Mouse (Mus musculus) splenic B cell, adult 2 months (primary cell): ENCODE results near the gene Tox2.
A peak's percentile ranks its signal among the peaks of the same experiment; 100 is the strongest.

ENCODE experiments used
- DNase-seq: peaks from one replicate; pipeline ENCODE4 v3.0.0-alpha.2; 2011; ENCODE audit warnings: low read depth, low spot score
- H3K27me3 ChIP-seq: 2 replicates; pipeline ENCODE4 v1.6.1; 2012; ENCODE audit warnings: mild to moderate bottlenecking, low read length, moderate library complexity, mixed read lengths; ENCODE audit not compliant: control insufficient read depth, poor library complexity, insufficient read depth, severe bottlenecking
- H3K36me3 ChIP-seq: 2 replicates; pipeline ENCODE4 v1.6.1; 2012; ENCODE audit warnings: mild to moderate bottlenecking, low read length, moderate library complexity, mixed read lengths; ENCODE audit not compliant: control insufficient read depth, poor library complexity, insufficient read depth, severe bottlenecking

Tox2 gene

DNA sequence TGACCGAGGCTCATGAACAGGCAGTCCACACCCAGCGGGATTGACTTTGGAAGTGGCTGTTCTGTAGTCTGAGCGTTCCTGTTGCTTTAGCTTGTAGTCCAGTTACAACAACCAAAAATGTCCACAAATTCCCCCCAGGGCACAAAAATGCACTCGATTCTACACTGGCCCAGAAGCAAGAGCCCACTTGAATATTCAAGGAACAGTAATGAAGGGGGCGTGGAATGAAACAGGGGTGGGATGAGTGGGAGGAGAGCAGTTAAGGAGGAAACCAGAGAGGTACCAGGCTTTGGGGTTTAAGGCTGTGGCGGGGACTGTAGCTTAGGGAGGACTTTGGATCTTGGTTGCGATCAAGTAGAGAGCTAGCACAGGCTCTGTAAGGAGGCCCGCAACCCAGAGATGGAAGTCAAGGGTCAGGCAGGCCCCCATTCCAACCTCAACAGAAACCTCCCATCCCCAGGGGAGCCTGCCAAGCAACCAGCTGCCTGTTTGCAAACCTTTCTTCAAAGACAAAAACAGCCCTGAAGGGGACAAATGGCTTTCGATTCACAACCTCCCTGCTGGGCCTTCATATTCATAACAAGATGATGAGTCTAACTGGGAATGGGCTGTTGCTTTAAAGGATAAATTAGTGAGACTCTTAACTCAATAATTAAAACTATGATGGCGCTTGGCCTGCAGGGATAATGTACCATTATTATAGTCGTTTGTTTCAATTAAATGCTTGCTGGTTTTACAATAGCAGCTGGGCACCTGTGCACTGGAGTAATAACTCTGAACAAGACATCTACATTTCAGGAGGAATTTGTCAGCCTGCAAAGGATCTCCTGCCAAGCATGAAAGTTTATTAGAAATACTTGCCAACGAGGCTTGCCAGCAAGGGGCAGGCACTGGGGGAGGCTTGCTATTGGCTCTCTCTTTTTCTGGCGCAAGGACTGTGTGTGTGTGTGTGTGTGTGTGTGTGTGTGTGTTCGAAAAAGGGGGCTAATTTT lies 97.4 kb downstream of the Tox2 start:
- H3K27me3 ChIP-seq, result no peaks in the 10 kb centered on the region
- H3K36me3 ChIP-seq, result no peaks in the 10 kb centered on the region
- DNase-seq, result no peak

DNA sequence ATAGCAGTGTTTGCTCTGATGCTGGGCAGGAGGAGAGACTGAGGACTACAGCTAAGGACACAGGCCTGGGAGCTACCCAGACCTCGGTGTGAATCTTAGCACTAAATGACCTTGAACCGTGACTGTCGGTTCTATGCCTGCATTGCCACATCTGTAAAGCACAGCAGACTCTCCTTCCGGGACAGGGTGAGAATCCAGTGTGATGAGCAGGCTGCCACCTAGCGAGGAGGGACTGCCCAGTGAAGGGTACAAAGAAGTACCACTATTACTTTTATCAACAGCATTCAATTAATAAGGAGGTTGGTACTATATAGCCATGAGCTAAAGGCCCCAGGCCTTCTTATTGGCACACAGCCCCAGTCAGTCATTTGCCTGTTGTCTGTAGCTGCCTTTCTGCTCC lies 98.7 kb downstream of the Tox2 start:
- no peak for DNase-seq
- Histone ChIP-seq H3K36me3 (no peaks in the 10 kb centered on the region), H3K27me3 (no peaks in the 10 kb centered on the region)

DNA sequence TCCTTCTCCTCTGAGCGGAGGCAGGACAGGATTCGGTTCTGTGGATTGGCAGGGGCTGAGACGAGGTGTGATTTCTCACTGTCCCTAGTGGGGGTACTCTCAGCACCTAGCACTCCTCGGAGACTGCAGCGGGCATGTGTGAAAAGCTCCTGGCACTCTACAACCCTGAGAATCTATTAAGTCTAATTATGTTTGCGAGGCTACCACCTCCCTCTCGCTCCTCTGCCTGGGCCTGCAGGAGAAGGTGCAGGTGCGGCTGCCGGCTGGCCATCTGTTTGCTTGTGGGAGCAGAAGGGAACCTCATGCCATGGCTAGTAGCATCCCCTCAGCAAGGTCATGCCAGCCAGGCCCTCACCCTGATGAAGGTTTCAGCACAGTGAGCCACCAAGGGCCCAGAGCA lies 100.1 kb downstream of the Tox2 start:
- no peaks in the 10 kb centered on the region for H3K27me3 ChIP-seq
- DNase-seq, result no peak
- H3K36me3 ChIP-seq, result no peaks in the 10 kb centered on the region

DNA sequence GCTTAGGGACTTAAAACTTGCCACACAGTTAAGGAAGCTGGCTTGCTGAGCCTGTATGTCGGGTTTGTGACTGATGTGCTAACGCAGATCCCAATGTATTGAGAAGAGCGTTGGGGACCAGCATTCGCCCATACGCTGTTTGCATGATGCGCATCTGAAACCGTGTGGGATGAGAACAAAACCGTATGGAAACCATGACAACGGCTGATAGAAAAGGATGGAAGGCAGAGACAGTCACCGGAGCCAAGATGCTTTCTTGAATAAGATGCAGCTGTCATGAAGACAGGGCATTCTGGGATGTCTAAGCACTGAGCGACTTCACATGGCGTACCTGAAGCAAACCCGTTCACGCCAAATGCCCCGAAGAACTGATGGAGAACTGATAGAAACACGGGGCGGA lies 106.5 kb downstream of the Tox2 start:
- DNase-seq, result no peak
- Histone ChIP-seq H3K27me3 (no peaks in the 10 kb centered on the region), H3K36me3 (no peaks in the 10 kb centered on the region)

DNA sequence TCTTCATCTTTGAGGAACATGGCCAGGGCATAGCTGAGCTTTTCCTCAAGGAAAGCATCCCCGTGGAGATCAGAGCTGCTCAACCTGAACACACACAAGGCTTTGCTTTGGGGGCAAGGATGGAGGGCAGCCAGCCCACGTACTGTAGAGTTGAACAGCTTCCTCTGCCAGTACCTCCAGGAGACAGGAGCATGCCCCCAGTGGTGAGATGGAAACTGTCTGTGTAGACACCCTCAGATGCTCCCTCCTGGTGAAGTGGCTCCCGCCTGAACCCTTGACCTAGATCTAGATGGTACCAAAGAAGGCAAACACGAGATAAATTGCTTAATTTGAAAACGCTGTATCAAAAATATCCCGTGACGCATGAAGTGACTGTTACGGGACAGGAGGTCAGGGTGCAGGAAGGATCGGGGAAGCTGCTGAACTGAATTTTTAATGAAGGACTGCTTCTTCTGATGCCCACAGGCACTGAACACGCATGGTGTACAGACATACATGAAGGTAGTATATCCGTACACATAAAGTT lies 107.3 kb downstream of the Tox2 start:
- H3K36me3 ChIP-seq, result no peaks in the 10 kb centered on the region
- DNase-seq, result no peak
- H3K27me3 ChIP-seq, result no peaks in the 10 kb centered on the region

DNA sequence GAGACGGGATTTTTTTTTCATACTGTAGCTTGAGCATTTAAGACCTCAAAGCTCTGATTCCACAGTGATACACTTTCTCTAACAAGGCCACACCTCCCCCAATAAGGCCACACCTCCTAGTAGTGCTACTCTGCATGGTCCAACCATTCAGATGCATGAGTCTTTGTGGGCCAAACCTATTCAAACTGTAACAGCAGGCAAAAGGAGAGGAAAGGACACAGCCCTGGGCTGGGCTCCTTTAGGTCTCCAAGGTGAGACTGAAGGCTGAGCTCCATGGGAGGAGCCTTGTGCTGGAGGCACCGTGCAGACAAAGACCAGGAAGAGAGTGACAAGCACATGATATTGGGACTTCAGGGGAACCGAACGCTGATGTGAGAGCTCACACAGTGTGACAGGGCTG lies 114.4 kb downstream of the Tox2 start:
- no peaks in the 10 kb centered on the region for H3K27me3 ChIP-seq
- no peak for DNase-seq
- no peaks in the 10 kb centered on the region for H3K36me3 ChIP-seq

DNA sequence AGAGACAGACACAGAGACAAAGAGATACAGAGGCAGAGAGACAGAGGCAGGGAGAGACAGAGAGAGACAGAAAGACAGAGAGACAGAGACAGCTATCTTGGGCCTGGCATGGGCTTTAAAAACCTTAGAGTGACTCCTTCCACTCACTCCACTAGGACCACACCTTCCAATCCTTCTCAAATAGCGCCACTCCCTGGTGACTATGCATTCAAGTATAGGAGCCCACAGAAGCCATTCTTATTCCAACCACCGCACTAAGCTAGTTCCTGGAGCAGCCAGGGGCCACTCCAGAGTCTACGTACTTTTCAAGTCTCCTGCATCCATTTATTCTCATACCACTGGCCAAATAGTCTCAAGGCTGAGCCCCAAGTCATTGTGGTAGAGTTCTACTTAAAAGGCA lies 115.9 kb downstream of the Tox2 start:
- DNase-seq, result no peak
- H3K36me3 ChIP-seq, result no peaks in the 10 kb centered on the region
- no peaks in the 10 kb centered on the region for H3K27me3 ChIP-seq

DNA sequence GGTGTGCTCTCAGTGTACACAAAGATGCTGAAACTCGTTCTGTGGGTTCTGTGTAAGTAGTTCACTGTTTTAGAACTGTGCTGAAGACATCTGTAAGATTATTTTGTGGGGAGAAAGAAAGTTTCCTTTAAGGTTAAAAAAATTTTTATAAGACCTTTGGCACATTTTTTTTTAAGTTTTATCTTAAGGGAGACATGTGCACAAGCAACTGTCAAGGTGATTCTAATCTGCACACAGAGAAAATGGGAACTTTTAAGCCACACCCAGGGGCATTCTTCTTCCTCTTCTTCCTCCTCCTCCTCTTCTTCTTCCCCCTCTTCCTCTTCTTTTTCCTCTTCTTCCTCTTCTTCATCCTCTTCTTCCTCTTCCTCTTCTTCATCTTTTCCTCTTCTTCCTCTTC lies 120.2 kb downstream of the Tox2 start:
- Histone ChIP-seq H3K27me3 (no peaks in the 10 kb centered on the region), H3K36me3 (no peaks in the 10 kb centered on the region)
- no peak for DNase-seq

DNA sequence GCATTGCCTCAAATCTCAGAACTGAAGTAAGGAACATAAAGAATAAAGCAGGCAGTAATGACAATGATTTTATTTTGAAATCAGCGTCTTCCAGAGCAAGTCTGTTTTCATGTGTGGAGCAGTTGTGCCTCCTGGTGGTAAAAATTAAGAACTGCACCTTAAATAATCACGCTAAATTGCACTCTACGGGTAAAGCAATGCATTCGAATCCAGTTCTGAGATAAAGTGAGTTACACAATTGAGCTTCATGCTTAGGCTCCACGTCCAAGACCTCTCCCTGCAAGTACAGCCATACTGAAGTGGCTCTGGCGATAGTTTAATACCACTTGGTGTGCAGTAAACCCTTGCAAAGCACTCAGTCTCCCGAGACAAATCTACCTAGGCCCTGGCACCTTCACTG lies 127.8 kb downstream of the Tox2 start:
- no peaks in the 10 kb centered on the region for H3K36me3 ChIP-seq
- no peaks in the 10 kb centered on the region for H3K27me3 ChIP-seq
- DNase-seq, result peak; percentile 47

DNA sequence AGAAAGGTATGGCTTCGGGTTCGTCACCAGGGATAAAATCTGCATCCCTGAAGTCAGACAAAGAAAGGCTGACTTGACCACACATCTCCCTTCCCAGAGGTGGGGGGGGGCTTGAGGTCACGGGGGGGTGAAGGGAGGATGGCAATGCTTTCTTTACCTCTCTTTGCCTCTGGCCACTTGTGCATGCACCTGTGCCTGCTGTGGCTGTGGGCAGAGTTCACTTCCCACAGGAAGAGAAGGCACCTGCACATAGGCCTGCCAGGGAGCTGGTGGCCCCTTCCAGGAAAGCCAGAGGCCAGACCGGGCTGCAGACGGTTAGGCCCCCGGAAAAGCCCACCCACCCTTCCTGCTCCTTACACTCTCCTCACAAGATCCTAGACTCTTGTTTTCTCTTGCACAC lies 128.5 kb downstream of the Tox2 start:
- DNase-seq, result no peak
- H3K27me3 ChIP-seq, result no peaks in the 10 kb centered on the region
- no peaks in the 10 kb centered on the region for H3K36me3 ChIP-seq

DNA sequence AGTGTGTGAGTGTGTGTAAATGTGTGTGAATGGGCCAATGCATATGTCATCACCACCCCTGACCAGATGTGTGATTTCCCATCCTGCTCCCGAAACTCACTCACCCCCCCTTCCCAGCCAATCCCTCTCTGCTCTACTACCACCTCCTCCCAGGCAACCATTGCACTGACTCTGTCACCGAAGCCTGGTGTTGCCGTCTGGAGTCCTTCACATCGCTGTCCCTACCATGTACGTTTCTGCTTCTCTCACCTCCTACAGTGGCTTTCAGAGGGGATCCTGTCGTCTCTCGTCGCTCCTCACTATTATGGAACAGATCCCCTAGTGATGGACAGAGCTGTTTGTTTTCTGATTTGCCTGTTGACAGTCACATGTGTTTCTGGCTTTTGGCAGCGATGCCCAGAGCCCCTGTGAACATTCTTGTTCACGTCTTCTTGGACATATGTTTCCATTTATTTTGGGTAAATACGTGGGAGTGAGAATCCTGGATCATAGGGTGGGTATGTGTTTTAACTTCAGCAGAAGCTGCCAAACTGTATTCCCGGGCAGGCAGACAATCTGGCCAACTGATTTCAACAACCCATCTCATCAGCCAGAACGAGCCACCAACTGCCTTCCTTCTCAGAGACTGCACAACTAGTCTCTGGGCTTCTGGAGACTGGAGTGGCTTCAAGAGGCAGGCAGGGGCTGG lies 129.6 kb downstream of the Tox2 start:
- no peaks in the 10 kb centered on the region for H3K36me3 ChIP-seq
- H3K27me3 ChIP-seq, result no peaks in the 10 kb centered on the region
- no peak for DNase-seq

DNA sequence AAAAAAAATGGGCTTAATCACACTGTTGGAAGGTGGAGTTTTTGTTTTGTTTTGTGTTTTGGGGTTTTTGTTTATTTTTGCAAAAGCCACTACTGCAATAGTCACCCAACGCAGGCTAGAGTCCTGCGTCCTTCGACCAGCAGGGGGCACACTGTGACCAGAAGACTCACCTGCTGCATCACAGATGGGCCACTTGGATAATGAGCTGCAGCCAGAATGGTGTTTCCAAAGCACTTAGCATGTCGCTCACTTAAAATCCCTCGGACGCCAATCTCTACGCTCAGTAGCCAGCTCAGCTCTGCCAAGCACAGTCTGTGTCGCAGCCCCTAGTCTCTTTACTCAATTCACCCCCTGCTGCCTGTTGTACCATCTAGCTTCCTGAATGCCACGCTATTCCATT lies 137.3 kb downstream of the Tox2 start:
- Histone ChIP-seq H3K27me3 (no peaks in the 10 kb centered on the region), H3K36me3 (no peaks in the 10 kb centered on the region)
- peak; percentile 37 for DNase-seq

DNA sequence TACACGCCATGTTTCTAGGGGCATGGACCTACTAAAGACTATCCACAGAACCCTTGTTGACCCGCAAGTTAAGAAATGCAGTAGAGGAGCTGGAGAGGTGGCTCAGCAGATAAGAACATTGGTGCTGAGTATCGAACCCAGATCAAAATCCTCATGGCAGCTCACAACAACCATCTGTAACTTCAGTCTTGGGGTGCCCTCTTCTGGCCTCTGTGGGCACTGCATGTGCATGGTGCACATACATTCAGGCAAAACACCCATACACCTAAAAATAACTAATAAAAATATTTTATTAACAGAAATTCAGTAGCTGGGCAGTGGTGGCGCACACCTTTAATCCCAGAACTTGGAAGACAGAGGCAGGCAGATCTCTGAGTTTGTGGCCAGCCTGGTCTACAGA lies 140.7 kb downstream of the Tox2 start:
- peak; percentile 22 for DNase-seq
- Histone ChIP-seq H3K27me3 (no peaks in the 10 kb centered on the region), H3K36me3 (no peaks in the 10 kb centered on the region)

DNA sequence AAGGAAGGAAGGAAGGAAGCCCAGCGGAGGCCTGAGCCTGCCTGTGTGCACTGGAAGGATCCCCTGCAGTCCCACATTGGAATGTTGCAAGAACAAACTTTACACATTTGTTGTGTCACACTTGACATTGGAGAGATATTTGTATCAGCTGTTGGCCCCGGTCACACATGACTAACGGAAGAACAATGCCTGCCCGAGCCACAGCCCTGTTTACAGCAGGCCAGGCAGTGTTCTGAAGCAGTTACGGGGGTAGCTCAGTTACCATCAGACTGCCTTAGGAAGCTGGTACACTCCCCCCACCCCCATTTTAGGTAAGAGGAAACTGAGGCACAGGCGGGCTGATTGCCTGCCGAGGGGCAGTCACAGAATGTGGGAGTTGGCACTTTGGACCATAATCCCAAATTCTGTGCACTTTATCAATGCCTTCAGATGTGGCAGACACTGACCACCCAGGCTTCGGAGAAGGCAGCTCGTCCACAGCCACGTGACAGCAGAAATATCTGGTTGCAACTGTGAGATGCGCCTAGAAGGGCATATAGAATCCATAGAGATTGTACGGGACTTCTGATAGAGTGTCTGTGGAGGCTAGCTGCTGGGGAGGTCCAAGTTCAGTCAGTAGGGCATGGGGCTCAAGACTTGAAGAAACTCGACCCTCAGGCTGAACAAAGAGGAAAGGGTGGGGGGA lies 142.2 kb downstream of the Tox2 start:
- Histone ChIP-seq H3K36me3 (no peaks in the 10 kb centered on the region), H3K27me3 (no peaks in the 10 kb centered on the region)
- DNase-seq, result no peak

DNA sequence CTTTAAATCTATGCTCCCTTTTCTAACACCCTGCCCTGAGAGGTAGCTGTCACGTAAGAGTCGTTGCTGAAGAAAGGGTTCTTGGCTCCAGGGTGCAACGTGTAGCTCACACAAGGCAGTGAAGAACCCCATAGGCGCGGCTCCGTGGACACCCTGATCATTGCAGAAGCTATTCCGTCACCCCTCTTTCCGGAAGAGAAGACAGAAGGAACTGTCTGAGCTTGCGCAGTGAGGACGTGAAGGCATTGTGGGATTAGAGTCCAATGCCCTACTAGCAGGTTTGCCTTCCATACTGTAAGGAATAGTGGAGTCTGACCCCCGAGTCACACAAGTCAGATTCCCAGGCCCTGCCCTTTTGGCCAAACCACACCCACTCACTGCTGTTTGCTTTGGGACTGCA lies 143.6 kb downstream of the Tox2 start:
- no peak for DNase-seq
- H3K27me3 ChIP-seq, result no peaks in the 10 kb centered on the region
- H3K36me3 ChIP-seq, result no peaks in the 10 kb centered on the region
